Mouse (Mus musculus): ENCODE measurements at regions not wholly inside any gene's neighbourhood (a gene's known extent, or its start where the extent isn't known, plus 50 kb on each side); places are given as distances from the start of the nearest gene placed in this dataset.
A peak's percentile ranks its signal among the peaks of the same experiment; 100 is the strongest.

GRCm38 (mm10) chr2:133279275-133279674, 272.7 kb upstream of the Bmp2 start:
- DNase-seq (ENCODE audit: low spot score in 2 of 2), result no peak
- TF ChIP-seq CTCF (conservative IDR thresholded peaks at IDR 0.05), result no peak
- Histone ChIP-seq H3K27ac (no peak overlapping the region), H3K4me3 (no peak overlapping the region)

GRCm38 (mm10) chr2:133282692-133283091, 269.3 kb upstream of the Bmp2 start:
- Histone ChIP-seq H3K27ac (no peak overlapping the region), H3K4me3 (no peak overlapping the region)
- no peak for TF ChIP-seq CTCF (conservative IDR thresholded peaks at IDR 0.05)
- no peak for DNase-seq (ENCODE audit: low spot score in 2 of 2)

GRCm38 (mm10) chr2:133283709-133284108, 268.2 kb upstream of the Bmp2 start:
- Histone ChIP-seq H3K27ac (no peak overlapping the region), H3K4me3 (no peak overlapping the region)
- no peak for TF ChIP-seq CTCF (conservative IDR thresholded peaks at IDR 0.05)
- no peak for DNase-seq (ENCODE audit: low spot score in 2 of 2)

- no peak for TF ChIP-seq CTCF (conservative IDR thresholded peaks at IDR 0.05)
- Histone ChIP-seq H3K4me3 (no peak overlapping the region), H3K27ac (no peak overlapping the region)
- DNase-seq (ENCODE audit: low spot score in 2 of 2), result peak; percentile 12 to 15
These were observed 257.8 kb upstream of the Bmp2 start for GRCm38 (mm10) chr2:133294136-133294535.

- no peak for TF ChIP-seq CTCF (conservative IDR thresholded peaks at IDR 0.05)
- Histone ChIP-seq H3K4me3 (no peak overlapping the region), H3K27ac (no peak overlapping the region)
- DNase-seq (ENCODE audit: low spot score in 2 of 2), result peak; percentile 7 to 41
These were observed 246.0 kb upstream of the Bmp2 start for GRCm38 (mm10) chr2:133305936-133306335.

GRCm38 (mm10) chr2:133311001-133311400, 241.0 kb upstream of the Bmp2 start:
- DNase-seq (ENCODE audit: low spot score in 2 of 2), result no peak
- TF ChIP-seq CTCF (conservative IDR thresholded peaks at IDR 0.05), result no peak
- no peak overlapping the region for H3K27ac ChIP-seq
- no peak overlapping the region for H3K4me3 ChIP-seq

GRCm38 (mm10) chr2:133326290-133327050, 225.5 kb upstream of the Bmp2 start:
- TF ChIP-seq CTCF (conservative IDR thresholded peaks at IDR 0.05), result no peak
- no peak for DNase-seq (ENCODE audit: low spot score in 2 of 2)
- no peak overlapping the region for H3K4me3 ChIP-seq
- no peak overlapping the region for H3K27ac ChIP-seq

GRCm38 (mm10) chr2:133327653-133328052, 224.3 kb upstream of the Bmp2 start:
- TF ChIP-seq CTCF (conservative IDR thresholded peaks at IDR 0.05), result no peak
- DNase-seq (ENCODE audit: low spot score in 2 of 2), result no peak
- no peak overlapping the region for H3K27ac ChIP-seq
- no peak overlapping the region for H3K4me3 ChIP-seq

GRCm38 (mm10) chr2:133336177-133336901, 215.6 kb upstream of the Bmp2 start:
- TF ChIP-seq CTCF (conservative IDR thresholded peaks at IDR 0.05), result no peak
- H3K4me3 ChIP-seq, result no peak overlapping the region
- H3K27ac ChIP-seq, result no peak overlapping the region
- DNase-seq (ENCODE audit: low spot score in 2 of 2), result no peak

GRCm38 (mm10) chr2:133338150-133338549, 213.8 kb upstream of the Bmp2 start:
- DNase-seq (ENCODE audit: low spot score in 2 of 2), result no peak
- H3K4me3 ChIP-seq, result no peak overlapping the region
- H3K27ac ChIP-seq, result no peak overlapping the region
- no peak for TF ChIP-seq CTCF (conservative IDR thresholded peaks at IDR 0.05)

GRCm38 (mm10) chr2:133341352-133341751, 210.6 kb upstream of the Bmp2 start:
- Histone ChIP-seq H3K27ac (no peak overlapping the region), H3K4me3 (no peak overlapping the region)
- DNase-seq (ENCODE audit: low spot score in 2 of 2), result no peak
- TF ChIP-seq CTCF (conservative IDR thresholded peaks at IDR 0.05), result no peak

GRCm38 (mm10) chr2:133345964-133346788, 205.8 kb upstream of the Bmp2 start:
- no peak for DNase-seq (ENCODE audit: low spot score in 2 of 2)
- Histone ChIP-seq H3K27ac (no peak overlapping the region), H3K4me3 (no peak overlapping the region)
- TF ChIP-seq CTCF (conservative IDR thresholded peaks at IDR 0.05), result no peak

GRCm38 (mm10) chr2:133346789-133347424, 205.1 kb upstream of the Bmp2 start:
- no peak overlapping the region for H3K27ac ChIP-seq
- TF ChIP-seq CTCF (conservative IDR thresholded peaks at IDR 0.05), result no peak
- no peak for DNase-seq (ENCODE audit: low spot score in 2 of 2)
- H3K4me3 ChIP-seq, result no peak overlapping the region
